Mouse (Mus musculus) embryonic facial prominence, embryonic 12.5 days (tissue): ENCODE results near the gene Hspa12a. TPM values are rescaled to one million over a fixed set of nuclear protein-coding genes. Genes with fewer than 3 reads are reported as not detected.
A peak's percentile ranks its signal among the peaks of the same experiment; 100 is the strongest.

Experiments used
- ATAC-seq: fragments of 200-750 bp; cut with Nextera tagmentation; 2 replicates; pipeline ENCODE4 v1.8.0; 2017; ENCODE audit not compliant: insufficient number of reproducible peaks, insufficient read depth, low FRiP score, low TSS enrichment
- H3K27ac ChIP-seq: fragments of 300-500 bp; sonication (generic); 2 replicates; pipeline ENCODE4 v1.5.1; 2016; ENCODE audit warnings: mild to moderate bottlenecking
- H3K27me3 ChIP-seq: fragments of 300-500 bp; sonication (generic); 2 replicates; pipeline ENCODE4 v1.6.1; 2016; ENCODE audit warnings: mild to moderate bottlenecking, moderate library complexity
- H3K36me3 ChIP-seq: fragments of 300-500 bp; sonication (generic); 2 replicates; pipeline ENCODE4 v1.6.1; 2016; ENCODE audit warnings: mild to moderate bottlenecking
- H3K4me1 ChIP-seq: fragments of 300-500 bp; sonication (generic); 2 replicates; pipeline ENCODE4 v1.6.1; 2016
- H3K4me2 ChIP-seq: fragments of 300-500 bp; sonication (generic); replicated peaks from 2 replicates; pipeline ENCODE4 v1.6.1; 2016; ENCODE audit warnings: mild to moderate bottlenecking, moderate library complexity
- H3K4me3 ChIP-seq: fragments of 300-500 bp; sonication (generic); 2 replicates; pipeline ENCODE4 v1.5.1; 2016; ENCODE audit warnings: mild to moderate bottlenecking
- H3K9ac ChIP-seq: fragments of 300-500 bp; sonication (generic); 2 replicates; pipeline ENCODE4 v1.6.1; 2016; ENCODE audit warnings: mild to moderate bottlenecking, moderate library complexity
- H3K9me3 ChIP-seq: fragments of 300-500 bp; sonication (generic); 2 replicates; pipeline ENCODE4 v1.6.1; 2016; ENCODE audit warnings: mild to moderate bottlenecking, moderate library complexity
- WGBS: fragments of 180-500 bp; shearing (Covaris S2); methylation state at CpG from one replicate; pipeline ENCODE4 v1.1.7; 2016; 5-methylcytosine and 5-hydroxymethylcytosine counted together
- polyA plus RNA-seq: library from polyadenylated mRNA; unstranded; fragments of >200 nt; fragmentation: Nextera tagmentation; extraction: Ambion mirVana; gene quantifications from 2 replicates; pipeline ENCODE4 v1.2.1, GENCODE M21; 2016

Gene Hspa12a
- 12.6 and 13.1 TPM in 2 replicates for polyA plus RNA-seq

- WGBS, result under 1% methylated on average over 65 of the region's 65 CpGs
- peak; percentile 95 for ATAC-seq
- Histone ChIP-seq H3K4me3 (peak within 1 kb of the TSS; percentile 72), H3K36me3 (no peaks in the 10 kb centered on the region), H3K9ac (peak within 1 kb of the TSS; percentile 71), H3K27me3 (0 out of 2 replicates have a peak, but pooled peaks cover 2% of the 10 kb centered on the region), H3K9me3 (no peaks in the 10 kb centered on the region), H3K4me2 (peak within 1 kb of the TSS; percentile 93), H3K27ac (peak within 1 kb of the TSS; percentile 80), H3K4me1 (peaks cover 8% of the 10 kb centered on the region; the same call in 1 of the 2 replicates)
Measured at GRCm38 (mm10) chr19:58942841-58943828, at the start of gene Hspa12a, which contains the start of gene Eno4. Hspa12a (minus strand) TSS chr19:58943654. Eno4 (plus strand) TSS chr19:58943425.

GRCm38 (mm10) chr19:58981571-58981970 is 38.1 kb upstream of the Hspa12a start:
- H3K27ac ChIP-seq, result no peak overlapping the region
- H3K36me3 ChIP-seq, result no peaks in the 10 kb centered on the region
- WGBS, result 16% methylated on average over 9 of the region's 9 CpGs
- H3K4me1 ChIP-seq, result peaks cover 16% of the 10 kb centered on the region
- no peaks in the 10 kb centered on the region for H3K9me3 ChIP-seq
- H3K4me3 ChIP-seq, result no peak overlapping the region
- H3K27me3 ChIP-seq, result peaks cover 13% of the 10 kb centered on the region; the same call in 1 of the 2 replicates
- H3K4me2 ChIP-seq, result peak overlapping the region; percentile 9; the same call in 1 of the 2 replicates
- no peak for ATAC-seq
- no peak overlapping the region for H3K9ac ChIP-seq

- Histone ChIP-seq H3K4me2 (no peak overlapping the region), H3K9ac (no peak overlapping the region), H3K27me3 (peaks cover 7% of the 10 kb centered on the region; the same call in 1 of the 2 replicates), H3K36me3 (no peaks in the 10 kb centered on the region), H3K9me3 (no peaks in the 10 kb centered on the region), H3K27ac (no peak overlapping the region), H3K4me1 (peaks cover 21% of the 10 kb centered on the region), H3K4me3 (no peak overlapping the region)
- WGBS, result 66% methylated on average over 5 of the region's 5 CpGs
- no peak for ATAC-seq
Measured at GRCm38 (mm10) chr19:58980056-58980440, 36.6 kb upstream of the Hspa12a start.

- Histone ChIP-seq H3K36me3 (no peaks in the 10 kb centered on the region), H3K9me3 (no peaks in the 10 kb centered on the region), H3K27me3 (peaks cover 7% of the 10 kb centered on the region; the same call in 1 of the 2 replicates), H3K4me2 (no peak overlapping the region), H3K9ac (no peak overlapping the region), H3K4me3 (no peak overlapping the region), H3K27ac (no peak overlapping the region), H3K4me1 (peaks cover 23% of the 10 kb centered on the region)
- no peak for ATAC-seq
- 38% methylated on average over 13 of the region's 13 CpGs for WGBS
Measured at GRCm38 (mm10) chr19:58979436-58980055, 36.1 kb upstream of the Hspa12a start.

GRCm38 (mm10) chr19:58978401-58979171 is 35.1 kb upstream of the Hspa12a start:
- no peak overlapping the region for H3K27ac ChIP-seq
- H3K4me2 ChIP-seq, result no peak overlapping the region
- no peak overlapping the region for H3K4me3 ChIP-seq
- no peak for ATAC-seq
- H3K27me3 ChIP-seq, result peaks cover 7% of the 10 kb centered on the region; the same call in 1 of the 2 replicates
- H3K4me1 ChIP-seq, result peaks cover 23% of the 10 kb centered on the region
- H3K9ac ChIP-seq, result no peak overlapping the region; the same call in 1 of the 2 replicates
- H3K36me3 ChIP-seq, result no peaks in the 10 kb centered on the region
- WGBS, result 51% methylated on average over 11 of the region's 11 CpGs
- H3K9me3 ChIP-seq, result no peaks in the 10 kb centered on the region

GRCm38 (mm10) chr19:58975216-58975863 is 31.9 kb upstream of the Hspa12a start:
- H3K27ac ChIP-seq, result 0 out of 2 replicates have a peak overlapping the region, but pooled peaks have one; percentile 12
- peaks cover 4% of the 10 kb centered on the region; the same call in 1 of the 2 replicates for H3K27me3 ChIP-seq
- H3K4me3 ChIP-seq, result no peak overlapping the region
- 0 out of 2 replicates have a peak, but pooled peaks have one; percentile 53 for ATAC-seq
- H3K4me1 ChIP-seq, result peaks cover 18% of the 10 kb centered on the region
- no peak overlapping the region for H3K4me2 ChIP-seq
- no peaks in the 10 kb centered on the region for H3K9me3 ChIP-seq
- no peaks in the 10 kb centered on the region for H3K36me3 ChIP-seq
- WGBS, result 36% methylated on average over 11 of the region's 11 CpGs
- H3K9ac ChIP-seq, result no peak overlapping the region; the same call in 1 of the 2 replicates

GRCm38 (mm10) chr19:58974126-58974525 is 30.7 kb upstream of the Hspa12a start:
- Histone ChIP-seq H3K27me3 (0 out of 2 replicates have a peak, but pooled peaks cover 4% of the 10 kb centered on the region), H3K4me2 (no peak overlapping the region), H3K4me3 (no peak overlapping the region), H3K9me3 (no peaks in the 10 kb centered on the region), H3K9ac (no peak overlapping the region), H3K27ac (no peak overlapping the region), H3K4me1 (peaks cover 14% of the 10 kb centered on the region), H3K36me3 (no peaks in the 10 kb centered on the region)
- ATAC-seq, result no peak
- WGBS, result 89% methylated on average over 8 of the region's 8 CpGs

- Histone ChIP-seq H3K27ac (no peak overlapping the region), H3K4me3 (no peak overlapping the region), H3K9ac (no peak overlapping the region), H3K9me3 (no peaks in the 10 kb centered on the region), H3K4me2 (no peak overlapping the region), H3K36me3 (no peaks in the 10 kb centered on the region), H3K4me1 (peaks cover 7% of the 10 kb centered on the region; the same call in 1 of the 2 replicates), H3K27me3 (0 out of 2 replicates have a peak, but pooled peaks cover 12% of the 10 kb centered on the region)
- WGBS, result 78% methylated on average over 13 of the region's 13 CpGs
- no peak for ATAC-seq
Measured at GRCm38 (mm10) chr19:58970826-58971225, 27.4 kb upstream of the Hspa12a start.

- ATAC-seq, result no peak
Measured at GRCm38 (mm10) chr19:58968731-58969506, 25.5 kb upstream of the Hspa12a start.

GRCm38 (mm10) chr19:58963011-58963410 is 19.6 kb upstream of the Hspa12a start:
- ATAC-seq, result no peak
- Histone ChIP-seq H3K9ac (no peak overlapping the region), H3K4me3 (no peak overlapping the region), H3K36me3 (no peaks in the 10 kb centered on the region), H3K27ac (no peak overlapping the region), H3K27me3 (0 out of 2 replicates have a peak, but pooled peaks cover 9% of the 10 kb centered on the region), H3K4me1 (no peaks in the 10 kb centered on the region), H3K9me3 (no peaks in the 10 kb centered on the region), H3K4me2 (no peak overlapping the region)
- WGBS, result 69% methylated on average over 8 of the region's 8 CpGs

More at GRCm38 (mm10) chr19:58968731-58969506, 25.5 kb upstream of the Hspa12a start:
- Histone ChIP-seq H3K4me2 (no peak overlapping the region), H3K36me3 (no peaks in the 10 kb centered on the region), H3K27me3 (0 out of 2 replicates have a peak, but pooled peaks cover 12% of the 10 kb centered on the region), H3K9ac (no peak overlapping the region), H3K27ac (no peak overlapping the region), H3K4me3 (no peak overlapping the region), H3K9me3 (no peaks in the 10 kb centered on the region), H3K4me1 (no peaks in the 10 kb centered on the region)
- WGBS, result 36% methylated on average over 15 of the region's 15 CpGs
